ENCODE assay signal across 10 mouse cellular contexts in the genomic region with DNA sequence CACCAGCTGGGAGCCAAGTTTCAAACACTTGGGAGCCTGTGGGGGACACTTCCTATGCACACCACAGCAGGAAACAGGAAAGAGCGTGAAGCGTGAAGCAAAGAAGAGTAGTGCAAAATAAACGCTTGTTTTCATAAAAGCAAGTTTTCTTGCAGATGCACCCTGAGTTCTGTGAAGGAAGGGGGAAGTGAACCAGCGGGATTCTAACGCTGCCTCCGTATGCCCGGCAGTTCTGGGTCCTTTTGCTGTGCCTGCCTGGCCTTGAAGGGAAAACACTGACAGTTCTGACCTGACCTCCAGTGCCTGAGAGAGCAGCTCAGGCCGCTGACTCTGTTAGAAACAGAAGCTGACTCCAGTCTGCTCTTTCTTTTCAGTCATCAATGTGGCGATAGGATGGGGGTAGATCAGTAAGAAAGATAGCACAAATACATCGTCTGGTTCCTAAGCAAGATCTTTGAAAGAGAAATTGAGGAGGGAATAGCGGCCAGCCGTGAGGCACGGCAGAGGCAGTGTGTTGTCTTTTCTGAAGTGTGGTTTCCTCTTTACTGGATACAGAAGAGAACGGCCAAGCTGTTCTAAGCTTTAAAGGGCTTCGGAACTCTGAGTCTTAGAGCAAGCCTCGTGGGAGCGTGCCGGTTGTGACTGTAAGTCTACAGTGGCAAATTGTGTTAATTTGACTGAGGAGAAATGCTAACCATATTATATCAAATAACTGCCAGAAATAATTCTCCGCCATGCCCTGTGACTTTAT.
A peak's percentile ranks its signal among the peaks of the same experiment; 100 is the strongest.
DNase-seq lines count a peak whose midpoint lies in the region; ATAC-seq and TF ChIP-seq lines count a peak whose summit lies in the region.
"Had no signal": no experiment of that assay in that cellular context is flagged by ENCODE, and none has a peak within 500 bp of the region (broad histone marks: within the 10 kb centered on the region; RNA-seq: fewer than 3 reads in every experiment).

No protein-coding gene starts in this region.

- TF ChIP-seq POLR2A in spleen, adult 2 months (IDR thresholded peaks at IDR 0.05; ENCODE audit: low read depth, low read length) = no peak; the same call in 1 of the 2 replicates

- H3K27ac ChIP-seq in heart, embryonic 14.5 days (replicated peaks in 1 of 2; ENCODE audit: control insufficient read depth in 1 of 2, insufficient read depth in 1 of 2, low read depth in 2 of 2, low read length in 2 of 2) = peak overlapping the region; percentile 14 to 20; a peak in 2 of 4 replicates
- peak overlapping the region; percentile 82 for H3K27ac ChIP-seq in spleen, adult 2 months (ENCODE audit: insufficient read depth, low read length)
- H3K27ac ChIP-seq in hindbrain, postnatal 0 days = 0 out of 2 replicates have a peak overlapping the region, but pooled peaks have one; percentile 41

- no peak for ATAC-seq in heart, embryonic 14.5 days (ENCODE audit: insufficient number of reproducible peaks, insufficient read depth, low FRiP score, low read depth)
- no peak for ATAC-seq in hindbrain, postnatal 0 days

- WGBS in heart, embryonic 14.5 days = 60% methylated on average over 19 of the region's 19 CpGs
- 9% methylated on average over 19 of the region's 19 CpGs for WGBS in spleen, adult 2 months
- WGBS in hindbrain, postnatal 0 days = 49% methylated on average over 19 of the region's 19 CpGs

- H3K36me3 ChIP-seq in heart, embryonic 14.5 days (ENCODE audit: control insufficient read depth, insufficient read depth, low read length) = no peaks in the 10 kb centered on the region
- peaks cover 2% of the 10 kb centered on the region; the same call in 1 of the 2 replicates for H3K36me3 ChIP-seq in spleen, adult 2 months (ENCODE audit: control insufficient read depth, insufficient read depth, low read length)
- no peaks in the 10 kb centered on the region for H3K36me3 ChIP-seq in hindbrain, postnatal 0 days (ENCODE audit: insufficient read depth, low read length)

- H3K4me1 ChIP-seq in heart, embryonic 14.5 days (ENCODE audit: control insufficient read depth in 2 of 2, insufficient read depth in 2 of 2, low read length in 2 of 2) = peaks cover 8 to 34% of the 10 kb centered on the region in 2 experiments; a peak in 3 of 4 replicates
- H3K4me1 ChIP-seq in spleen, adult 2 months (ENCODE audit: control insufficient read depth, insufficient read depth, insufficient read length) = peaks cover 12% of the 10 kb centered on the region; the same call in 1 of the 2 replicates
- H3K4me1 ChIP-seq in hindbrain, postnatal 0 days (ENCODE audit: insufficient read depth, low read length) = peaks cover 3% of the 10 kb centered on the region; the same call in 1 of the 2 replicates

- H3K4me3 ChIP-seq in heart, embryonic 14.5 days (ENCODE audit: control insufficient read depth in 1 of 2, insufficient read depth in 1 of 2, low read depth in 1 of 2, low read length in 2 of 2) = no peak overlapping the region
- H3K4me3 ChIP-seq in spleen, adult 2 months (ENCODE audit: extremely low read depth, insufficient read depth, insufficient read length) = peak overlapping the region; percentile 25
- H3K4me3 ChIP-seq in hindbrain, postnatal 0 days (ENCODE audit: low read length) = no peak overlapping the region

- no peak for TF ChIP-seq CTCF in spleen, adult 2 months (IDR thresholded peaks at IDR 0.05; ENCODE audit: extremely low read depth, insufficient read depth, insufficient read length, insufficient replicate concordance)
- no peak for TF ChIP-seq CTCF in hindbrain, postnatal 0 days (IDR thresholded peaks at IDR 0.05; ENCODE audit: low read depth)

- H3K4me2 ChIP-seq in heart, embryonic 14.5 days (ENCODE audit: low read length) = no peak overlapping the region
- H3K4me2 ChIP-seq in hindbrain, postnatal 0 days (ENCODE audit: low read depth, low read length) = no peak overlapping the region

- no peaks in the 10 kb centered on the region for H3K27me3 ChIP-seq in heart, embryonic 14.5 days (ENCODE audit: control insufficient read depth, insufficient read depth, low read length)
- no peaks in the 10 kb centered on the region for H3K27me3 ChIP-seq in spleen, adult 2 months (ENCODE audit: control insufficient read depth, insufficient read depth, low read length)
- no peaks in the 10 kb centered on the region for H3K27me3 ChIP-seq in hindbrain, postnatal 0 days (ENCODE audit: insufficient read depth, low read length)

- no peaks in the 10 kb centered on the region for H3K9me3 ChIP-seq in heart, embryonic 14.5 days (ENCODE audit: control insufficient read depth, low read length)
- H3K9me3 ChIP-seq in hindbrain, postnatal 0 days (ENCODE audit: low read length) = no peaks in the 10 kb centered on the region

- H3K9ac ChIP-seq in heart, embryonic 14.5 days (ENCODE audit: low read length) = no peak overlapping the region
- no peak overlapping the region for H3K9ac ChIP-seq in hindbrain, postnatal 0 days (replicated peaks; ENCODE audit: low read length)

- no peak for DNase-seq in heart, adult 8-10 months (ENCODE audit: low spot score)
- DNase-seq in spleen, adult 2 months (ENCODE audit: low read depth in 1 of 2, low spot score in 2 of 2) = peak in 1 of 2 experiments; percentile 52
- no peak for DNase-seq in spleen, adult 12 weeks (ENCODE audit: low spot score)
- DNase-seq in hindbrain, postnatal 0 days (ENCODE audit: low spot score) = no peak
- peak; percentile 6 for DNase-seq in thymus, postnatal 25 days
- no peak for DNase-seq in urinary bladder, postnatal 4 days (ENCODE audit: low spot score in 2 of 2)
- DNase-seq in kidney, postnatal 36 days = no peak
- DNase-seq: cerebellum, postnatal 36 days; kidney, adult 8-10 months had no signal

Comparison
In these comparisons a context has a peak if more than half of its experiments do, and no peak if none do; other contexts are left out.
1. H3K27ac ChIP-seq: peak in every context shown above with its lines; median percentile 82 in spleen, adult 2 months; 41 in hindbrain, postnatal 0 days; 17 in heart, embryonic 14.5 days.